In the genomic region with DNA sequence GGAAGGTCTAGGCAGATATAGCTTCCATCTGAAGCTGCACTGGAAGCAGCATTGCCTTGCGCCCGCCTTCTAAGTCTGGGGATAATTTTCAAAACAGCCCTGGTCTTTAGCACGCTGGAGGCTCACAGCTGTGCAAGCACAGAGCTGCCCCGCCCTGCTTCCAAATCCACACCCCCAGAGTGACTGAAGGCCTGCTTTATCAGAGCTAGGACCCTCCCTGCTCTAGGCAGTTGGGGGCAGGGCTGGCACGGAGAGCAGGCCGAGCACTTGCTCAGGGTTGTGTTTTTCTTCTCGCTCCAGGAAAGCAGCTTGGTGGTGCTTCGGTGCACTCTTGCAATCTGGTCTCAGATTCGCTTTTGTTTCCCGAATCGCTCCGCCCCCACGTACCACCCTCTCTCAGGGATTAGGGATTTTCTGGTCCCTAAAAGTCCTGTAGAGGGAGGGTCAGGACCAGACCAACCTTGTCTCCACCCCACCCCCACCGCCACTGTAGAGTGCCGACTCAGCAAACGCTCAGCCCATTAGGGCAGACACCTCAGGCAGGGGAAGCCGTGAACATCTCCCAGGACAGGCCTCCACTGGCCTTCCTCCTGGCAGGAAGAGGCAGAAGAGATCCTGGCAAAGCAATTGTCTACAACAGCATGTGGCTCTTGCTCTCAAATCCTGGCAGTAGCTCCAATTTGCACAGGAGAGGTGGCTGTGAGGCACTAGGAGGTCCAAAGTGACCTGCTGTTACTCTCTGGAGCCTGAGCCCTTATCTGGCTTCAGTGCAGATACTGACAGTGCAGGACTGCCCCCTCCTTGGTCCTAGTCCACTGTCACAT, we compare ENCODE assay signal across 8 mouse cellular contexts. TPM values are rescaled to one million over a fixed set of nuclear protein-coding genes. Genes with fewer than 3 reads are reported as not detected.
A peak's percentile ranks its signal among the peaks of the same experiment; 100 is the strongest.
DNase-seq lines count a peak whose midpoint lies in the region; ATAC-seq and TF ChIP-seq lines count a peak whose summit lies in the region.

No protein-coding gene starts in this region.

- peak; percentile 61 to 63 for DNase-seq in urinary bladder, adult 18-20 months (ENCODE audit: low spot score in 2 of 2)
- no peak for DNase-seq in urinary bladder, adult 2 months (ENCODE audit: low spot score)
- peak; percentile 88 for DNase-seq in embryo, embryonic 10 days (ENCODE audit: low spot score)
- peak; percentile 79 for DNase-seq in gastrocnemius, postnatal 14 days

- H3K27ac ChIP-seq in intestine, embryonic 15.5 days: peak overlapping the region; percentile 90
- H3K27ac ChIP-seq in limb, embryonic 15.5 days: peak overlapping the region; percentile 89

- peak; percentile 48 for TF ChIP-seq POLR2A in myocyte (IDR thresholded peaks at IDR 0.05; ENCODE audit: insufficient read length, low read depth)

- ATAC-seq in intestine, embryonic 15.5 days: peak; percentile 89
- peak; percentile 89 for ATAC-seq in limb, embryonic 15.5 days (ENCODE audit: insufficient number of reproducible peaks, low FRiP score, low TSS enrichment, low read depth)
- ATAC-seq in monocyte, adult 5-6 weeks (replicated peaks; ENCODE audit: insufficient number of reproducible peaks, low FRiP score, low TSS enrichment, poor library complexity, severe bottlenecking): no peak

- no peaks in the 10 kb centered on the region for H3K79me2 ChIP-seq in myocyte (ENCODE audit: control insufficient read depth, insufficient read depth)

- no peak overlapping the region for H3ac ChIP-seq in myocyte (ENCODE audit: control insufficient read depth, insufficient read length)

- H3K4me3 ChIP-seq in intestine, embryonic 15.5 days (replicated peaks): peak overlapping the region; percentile 13; the same call in 1 of the 2 replicates
- H3K4me3 ChIP-seq in limb, embryonic 15.5 days: peak overlapping the region; percentile 21
- no peak overlapping the region for H3K4me3 ChIP-seq in myocyte

- peak overlapping the region; percentile 35 for H3K9ac ChIP-seq in intestine, embryonic 15.5 days
- H3K9ac ChIP-seq in limb, embryonic 15.5 days: no peak overlapping the region

- H3K9me3 ChIP-seq in intestine, embryonic 15.5 days: no peaks in the 10 kb centered on the region
- no peaks in the 10 kb centered on the region for H3K9me3 ChIP-seq in limb, embryonic 15.5 days

- peaks cover 43% of the 10 kb centered on the region for H3K4me1 ChIP-seq in intestine, embryonic 15.5 days (replicated peaks)
- H3K4me1 ChIP-seq in limb, embryonic 15.5 days: peaks cover 54% of the 10 kb centered on the region

- intact Hi-C loops in gastrocnemius, postnatal 14 days (cut with DNase I; ENCODE audit: low total_unique reads): no loop called here

- H3K4me2 ChIP-seq in intestine, embryonic 15.5 days (replicated peaks): peak overlapping the region; percentile 61
- H3K4me2 ChIP-seq in limb, embryonic 15.5 days: peak overlapping the region; percentile 44
- peak overlapping the region; percentile 60 for H3K4me2 ChIP-seq in myocyte (ENCODE audit: low read depth)

- H3K27me3 ChIP-seq in intestine, embryonic 15.5 days (replicated peaks): no peaks in the 10 kb centered on the region
- no peaks in the 10 kb centered on the region for H3K27me3 ChIP-seq in limb, embryonic 15.5 days
- H3K27me3 ChIP-seq in myocyte (ENCODE audit: control insufficient read depth, insufficient read depth, insufficient read length): no peaks in the 10 kb centered on the region

- 2% methylated on average over 17 of the region's 17 CpGs for WGBS in intestine, embryonic 15.5 days
- WGBS in limb, embryonic 15.5 days: under 1% methylated on average over 17 of the region's 17 CpGs

- H3K36me3 ChIP-seq in intestine, embryonic 15.5 days: no peaks in the 10 kb centered on the region
- no peaks in the 10 kb centered on the region for H3K36me3 ChIP-seq in limb, embryonic 15.5 days
- no peaks in the 10 kb centered on the region for H3K36me3 ChIP-seq in myocyte (ENCODE audit: control insufficient read depth, insufficient read depth)

TF ChIP-seq in myocyte, 11 proteins besides CTCF, POLR2A, EP300 and RAD21:
- no peak for TF ChIP-seq MYOD1 (IDR thresholded peaks at IDR 0.05; ENCODE audit: control insufficient read depth in 1 of 3, insufficient read length in 2 of 3, low read depth in 2 of 3)
- no peak for TF ChIP-seq CEBPB (IDR thresholded peaks at IDR 0.05; ENCODE audit: insufficient read depth, poor library complexity, severe bottlenecking)
- no peak for TF ChIP-seq REST (IDR thresholded peaks at IDR 0.05; ENCODE audit: insufficient read depth, insufficient read length)
- no peak for TF ChIP-seq TCF12 (IDR thresholded peaks at IDR 0.05; ENCODE audit: insufficient read depth, poor library complexity, severe bottlenecking)
- TF ChIP-seq MAX (IDR thresholded peaks at IDR 0.05; ENCODE audit: low read depth): no peak
- TF ChIP-seq MYOG (IDR thresholded peaks at IDR 0.05; ENCODE audit: control insufficient read depth in 1 of 3, insufficient read depth in 1 of 3, insufficient read length in 2 of 3, low read depth in 2 of 3): peak in 1 of 3 experiments; percentile 53
- no peak for TF ChIP-seq SRF (IDR thresholded peaks at IDR 0.05; ENCODE audit: control insufficient read depth, insufficient read length, low read depth)
- no peak for TF ChIP-seq USF1 (IDR thresholded peaks at IDR 0.05; ENCODE audit: low read depth)
- peak; percentile 44 for TF ChIP-seq POLR2AphosphoS2 (IDR thresholded peaks at IDR 0.05; ENCODE audit: insufficient read length, low read depth)
- TF ChIP-seq E2F4 (IDR thresholded peaks at IDR 0.05; ENCODE audit: insufficient read depth): no peak
- no peak for TF ChIP-seq TCF3 (IDR thresholded peaks at IDR 0.05; ENCODE audit: insufficient read length, low read depth)

RNA-seq across cellular contexts. Expression of a gene that starts 22.4 kb away (rescaled TPM):
- 25.6 and 30.8 TPM in 2 replicates for polyA plus RNA-seq in urinary bladder, adult 2 months (2012; rRNA removed)
- 10 to 100 TPM; 12.1 to 13.1 TPM for total RNA-seq in gastrocnemius, postnatal 14 days (2021)
- polyA plus RNA-seq in intestine, embryonic 15.5 days (2015; fragmentation: Nextera tagmentation; extraction: Ambion mirVana): 10.6 and 11.6 TPM in 2 replicates
- polyA plus RNA-seq in limb, embryonic 15.5 days (2015; fragmentation: Nextera tagmentation; extraction: Ambion mirVana): 15.4 and 18.1 TPM in 2 replicates
- polyA plus RNA-seq in myocyte (2012; fragmentation: generic; extraction: Trizol): 30.7 TPM
- 7.7 to 16.7 TPM (median 7.8 TPM) in 3 replicates for total RNA-seq in monocyte, adult 5-6 weeks (2017)

RNA-seq across cellular contexts. Expression of a gene that starts 33.4 kb away (rescaled TPM):
- polyA plus RNA-seq in urinary bladder, adult 2 months (2012; rRNA removed): 19.6 and 26.7 TPM in 2 replicates
- total RNA-seq in gastrocnemius, postnatal 14 days (2021): 1 to 10 TPM; 5.7 to 9.6 TPM
- 21.2 and 23.8 TPM in 2 replicates for polyA plus RNA-seq in intestine, embryonic 15.5 days (2015; fragmentation: Nextera tagmentation; extraction: Ambion mirVana)
- polyA plus RNA-seq in limb, embryonic 15.5 days (2015; fragmentation: Nextera tagmentation; extraction: Ambion mirVana): 21.7 and 24.0 TPM in 2 replicates
- polyA plus RNA-seq in myocyte (2012; fragmentation: generic; extraction: Trizol): 17.9 TPM
- total RNA-seq in monocyte, adult 5-6 weeks (2017): 4.9 to 7.9 TPM (median 7.6 TPM) in 3 replicates

RNA-seq across cellular contexts. Expression of a gene that starts 41.4 kb away (rescaled TPM):
- 0.12 and 0.25 TPM in 2 replicates for polyA plus RNA-seq in urinary bladder, adult 2 months (2012; rRNA removed)
- total RNA-seq in gastrocnemius, postnatal 14 days (2021): 100 to 1,000 TPM; 440 to 562 TPM
- 0.20 TPM in 1 of 2 replicates, not detected in the other for polyA plus RNA-seq in intestine, embryonic 15.5 days (2015; fragmentation: Nextera tagmentation; extraction: Ambion mirVana)
- polyA plus RNA-seq in limb, embryonic 15.5 days (2015; fragmentation: Nextera tagmentation; extraction: Ambion mirVana): 0.31 and 0.38 TPM in 2 replicates
- 0.13 TPM for polyA plus RNA-seq in myocyte (2012; fragmentation: generic; extraction: Trizol)
- total RNA-seq in monocyte, adult 5-6 weeks (2017): not detected in 3 replicates

RNA-seq across cellular contexts. Expression of a gene that starts 43.9 kb away (rescaled TPM):
- polyA plus RNA-seq in urinary bladder, adult 2 months (2012; rRNA removed): 21.3 and 26.1 TPM in 2 replicates
- total RNA-seq in gastrocnemius, postnatal 14 days (2021): 1,000 to 10,000 TPM; 1,005 to 1,120 TPM
- polyA plus RNA-seq in intestine, embryonic 15.5 days (2015; fragmentation: Nextera tagmentation; extraction: Ambion mirVana): 12.7 and 14.7 TPM in 2 replicates
- 19.5 and 20.6 TPM in 2 replicates for polyA plus RNA-seq in limb, embryonic 15.5 days (2015; fragmentation: Nextera tagmentation; extraction: Ambion mirVana)
- polyA plus RNA-seq in myocyte (2012; fragmentation: generic; extraction: Trizol): 78.6 TPM
- 9.4 to 21.2 TPM (median 19.1 TPM) in 3 replicates for total RNA-seq in monocyte, adult 5-6 weeks (2017)
